Mouse (Mus musculus) thymus, postnatal 4 days (tissue): Measurements from ENCODE around the gene Cox17.
A peak's percentile ranks its signal among the peaks of the same experiment; 100 is the strongest.

Source experiments
- DNase-seq: peaks from one replicate; pipeline ENCODE4 v3.0.0; 2021

Gene Cox17

GRCm38 (mm10) chr16:38398266-38398665 lies 51.5 kb downstream of the Cox17 start:
- DNase-seq = no peak

GRCm38 (mm10) chr16:38399076-38399475 lies 52.3 kb downstream of the Cox17 start:
- DNase-seq = no peak

- DNase-seq = peak; percentile 70
These were observed 52.9 kb downstream of the Cox17 start for GRCm38 (mm10) chr16:38399531-38400231.

- no peak for DNase-seq
These were observed 53.6 kb downstream of the Cox17 start for GRCm38 (mm10) chr16:38400311-38400960.

- no peak for DNase-seq
These were observed 54.7 kb downstream of the Cox17 start for GRCm38 (mm10) chr16:38401468-38401867.
